Mouse (Mus musculus): ENCODE measurements around the gene Nox1. TPM values are rescaled to one million over a fixed set of nuclear protein-coding genes. Genes with fewer than 3 reads are reported as not detected.

The Nox1 gene
- total and polyA plus RNA-seq, 3 experiments = 0.34 TPM; not detected in 2

GRCm38 (mm10) chrX:134158151-134158550 lies 63.6 kb downstream of the Nox1 start:
- Histone ChIP-seq H3K27me3 (ENCODE audit: control insufficient read depth, insufficient read depth, low read length) (no peaks in the 10 kb centered on the region), H3K36me3 (ENCODE audit: control insufficient read depth, insufficient read depth, low read length) (no peaks in the 10 kb centered on the region), H3K79me2 (replicated peaks; ENCODE audit: control insufficient read depth, insufficient read depth, low read length) (no peaks in the 10 kb centered on the region), H3K27ac (no peak overlapping the region), H3K4me3 (no peak overlapping the region), H3K9ac (ENCODE audit: low read depth, low read length) (no peak overlapping the region), H3K4me1 (ENCODE audit: control insufficient read depth, insufficient read depth, low read length) (no peaks in the 10 kb centered on the region)
- intact Hi-C loops (cut with DNase I) = no loop called here
- WGBS = 48% methylated on average over 7 of the region's 7 CpGs
- DNase-seq = no peak
- TF ChIP-seq EP300 (IDR thresholded peaks at IDR 0.05; ENCODE audit: insufficient read depth, low read depth, low read length) (no peak), CTCF (IDR thresholded peaks at IDR 0.05) (no peak), POLR2A (IDR thresholded peaks at IDR 0.05; ENCODE audit: insufficient read depth, low read depth, low read length) (no peak)

GRCm38 (mm10) chrX:134141986-134142385 lies 79.8 kb downstream of the Nox1 start:
- no peak overlapping the region for H3K27ac ChIP-seq
- no peak for TF ChIP-seq CTCF (IDR thresholded peaks at IDR 0.05)
- no peak for TF ChIP-seq POLR2A (IDR thresholded peaks at IDR 0.05; ENCODE audit: insufficient read depth, low read depth, low read length)
- no peak for TF ChIP-seq EP300 (IDR thresholded peaks at IDR 0.05; ENCODE audit: insufficient read depth, low read depth, low read length)
- no peak overlapping the region for H3K4me3 ChIP-seq
- intact Hi-C loops (cut with DNase I) = no loop called here
- H3K9ac ChIP-seq (ENCODE audit: low read depth, low read length) = no peak overlapping the region
- 68% methylated on average over 4 of the region's 4 CpGs for WGBS
- no peak for DNase-seq
- H3K4me1 ChIP-seq (ENCODE audit: control insufficient read depth, insufficient read depth, low read length) = no peaks in the 10 kb centered on the region
- no peaks in the 10 kb centered on the region for H3K79me2 ChIP-seq (replicated peaks; ENCODE audit: control insufficient read depth, insufficient read depth, low read length)
- no peaks in the 10 kb centered on the region for H3K36me3 ChIP-seq (ENCODE audit: control insufficient read depth, insufficient read depth, low read length)
- H3K27me3 ChIP-seq (ENCODE audit: control insufficient read depth, insufficient read depth, low read length) = no peaks in the 10 kb centered on the region

GRCm38 (mm10) chrX:134141551-134141950 lies 80.2 kb downstream of the Nox1 start:
- Histone ChIP-seq H3K4me1 (ENCODE audit: control insufficient read depth, insufficient read depth, low read length) (no peaks in the 10 kb centered on the region), H3K27me3 (ENCODE audit: control insufficient read depth, insufficient read depth, low read length) (no peaks in the 10 kb centered on the region), H3K4me3 (no peak overlapping the region), H3K9ac (ENCODE audit: low read depth, low read length) (no peak overlapping the region), H3K27ac (no peak overlapping the region), H3K36me3 (ENCODE audit: control insufficient read depth, insufficient read depth, low read length) (no peaks in the 10 kb centered on the region), H3K79me2 (replicated peaks; ENCODE audit: control insufficient read depth, insufficient read depth, low read length) (no peaks in the 10 kb centered on the region)
- intact Hi-C loops (cut with DNase I) = no loop called here
- 59% methylated on average over 1 of the region's 1 CpGs for WGBS
- no peak for DNase-seq
- no peak for TF ChIP-seq CTCF (IDR thresholded peaks at IDR 0.05)
- no peak for TF ChIP-seq POLR2A (IDR thresholded peaks at IDR 0.05; ENCODE audit: insufficient read depth, low read depth, low read length)
- TF ChIP-seq EP300 (IDR thresholded peaks at IDR 0.05; ENCODE audit: insufficient read depth, low read depth, low read length) = no peak

- TF ChIP-seq EP300 (IDR thresholded peaks at IDR 0.05; ENCODE audit: insufficient read depth, low read depth, low read length) (no peak), POLR2A (IDR thresholded peaks at IDR 0.05; ENCODE audit: insufficient read depth, low read depth, low read length) (no peak), CTCF (IDR thresholded peaks at IDR 0.05) (no peak)
- Histone ChIP-seq H3K27ac (no peak overlapping the region), H3K36me3 (ENCODE audit: control insufficient read depth, insufficient read depth, low read length) (no peaks in the 10 kb centered on the region), H3K9ac (ENCODE audit: low read depth, low read length) (no peak overlapping the region), H3K4me1 (ENCODE audit: control insufficient read depth, insufficient read depth, low read length) (no peaks in the 10 kb centered on the region), H3K79me2 (replicated peaks; ENCODE audit: control insufficient read depth, insufficient read depth, low read length) (no peaks in the 10 kb centered on the region), H3K4me3 (no peak overlapping the region), H3K27me3 (ENCODE audit: control insufficient read depth, insufficient read depth, low read length) (no peaks in the 10 kb centered on the region)
- 78% methylated on average over 6 of the region's 6 CpGs for WGBS
- no peak for DNase-seq
- intact Hi-C loops (cut with DNase I) = no loop called here
Observed at GRCm38 (mm10) chrX:134140024-134140423, 81.7 kb downstream of the Nox1 start.

- no peak overlapping the region for H3K9ac ChIP-seq (ENCODE audit: low read depth, low read length)
- H3K79me2 ChIP-seq (replicated peaks; ENCODE audit: control insufficient read depth, insufficient read depth, low read length) = no peaks in the 10 kb centered on the region
- H3K4me1 ChIP-seq (ENCODE audit: control insufficient read depth, insufficient read depth, low read length) = no peaks in the 10 kb centered on the region
- TF ChIP-seq EP300 (IDR thresholded peaks at IDR 0.05; ENCODE audit: insufficient read depth, low read depth, low read length) = no peak
- no peak for TF ChIP-seq POLR2A (IDR thresholded peaks at IDR 0.05; ENCODE audit: insufficient read depth, low read depth, low read length)
- TF ChIP-seq CTCF (IDR thresholded peaks at IDR 0.05) = peak; percentile 34
- 49% methylated on average over 3 of the region's 3 CpGs for WGBS
- intact Hi-C loops (cut with DNase I) = loop anchor here (5.0 to 10.0 kb wide), 2 partner anchors 183 to 221 kb away; no protein-coding TSS in a partner anchor
- no peaks in the 10 kb centered on the region for H3K36me3 ChIP-seq (ENCODE audit: control insufficient read depth, insufficient read depth, low read length)
- no peak for DNase-seq
- H3K4me3 ChIP-seq = no peak overlapping the region
- no peak overlapping the region for H3K27ac ChIP-seq
- H3K27me3 ChIP-seq (ENCODE audit: control insufficient read depth, insufficient read depth, low read length) = no peaks in the 10 kb centered on the region
Observed at GRCm38 (mm10) chrX:134133821-134134220, 87.9 kb downstream of the Nox1 start.

- no peak overlapping the region for H3K9ac ChIP-seq (ENCODE audit: low read depth, low read length)
- H3K4me1 ChIP-seq (ENCODE audit: control insufficient read depth, insufficient read depth, low read length) = no peaks in the 10 kb centered on the region
- H3K79me2 ChIP-seq (replicated peaks; ENCODE audit: control insufficient read depth, insufficient read depth, low read length) = no peaks in the 10 kb centered on the region
- H3K27ac ChIP-seq = no peak overlapping the region
- DNase-seq = no peak
- TF ChIP-seq POLR2A (IDR thresholded peaks at IDR 0.05; ENCODE audit: insufficient read depth, low read depth, low read length) (no peak), CTCF (IDR thresholded peaks at IDR 0.05) (peak; percentile 61)
- H3K27me3 ChIP-seq (ENCODE audit: control insufficient read depth, insufficient read depth, low read length) = no peaks in the 10 kb centered on the region
- intact Hi-C loops (cut with DNase I) = loop anchor here (5.0 to 10.0 kb wide), 2 partner anchors 185 to 223 kb away; no protein-coding TSS in a partner anchor
- H3K36me3 ChIP-seq (ENCODE audit: control insufficient read depth, insufficient read depth, low read length) = no peaks in the 10 kb centered on the region
- 26% methylated on average over 5 of the region's 5 CpGs for WGBS
- H3K4me3 ChIP-seq = no peak overlapping the region
Observed at GRCm38 (mm10) chrX:134132295-134132694, 89.5 kb downstream of the Nox1 start.

All from heart, adult 2 months (tissue).